Mouse (Mus musculus) heart, postnatal 0 days (tissue): Measurements from ENCODE around the gene Rora.

Experiments
- CTCF ChIP-seq: IDR thresholded peaks from 2 replicates; pipeline ENCODE4 v1.5.1; 2016; ENCODE audit warnings: antibody characterized with exemption, control low read depth, low read depth
- EP300 ChIP-seq: IDR thresholded peaks from 2 replicates; pipeline ENCODE4 v1.6.1; 2016; ENCODE audit warnings: antibody characterized with exemption, low read depth

GRCm38 (mm10) chr9:69301955-69302354, 648.4 kb downstream of the Rora start:
- TF ChIP-seq CTCF (no peak), EP300 (no peak)
